In genomic region chr7:89260966-89261365, GRCm38 (mm10) we compare ENCODE assay signal across 19 mouse cellular contexts.
"Had no signal": no experiment of that assay in that cellular context is flagged by ENCODE, and none has a peak within 500 bp of the region (broad histone marks: within the 10 kb centered on the region; RNA-seq: fewer than 3 reads in every experiment).

No protein-coding gene starts in this region.

- H3K9ac ChIP-seq: limb, embryonic 15.5 days; liver, embryonic 14.5 days; liver, postnatal 0 days; lung, embryonic 14.5 days; midbrain, embryonic 12.5 days; midbrain, embryonic 15.5 days; neural tube, embryonic 12.5 days; neural tube, embryonic 15.5 days had no signal

- H3K9me3 ChIP-seq: limb, embryonic 15.5 days; midbrain, embryonic 12.5 days; midbrain, embryonic 15.5 days; neural tube, embryonic 12.5 days; neural tube, embryonic 15.5 days had no signal

- ATAC-seq: liver, postnatal 0 days; lung, postnatal 0 days; midbrain, embryonic 15.5 days had no signal

- H3K4me2 ChIP-seq: limb, embryonic 15.5 days; liver, embryonic 11.5 days; lung, embryonic 14.5 days; midbrain, embryonic 12.5 days; midbrain, embryonic 15.5 days; neural tube, embryonic 12.5 days; neural tube, embryonic 15.5 days had no signal

- DNase-seq: kidney, postnatal 25 days; layer of hippocampus, adult 9-11 months; liver, postnatal 0 days; lung, embryonic 14.5 days; right cerebral cortex, adult 18-20 months; right cerebral cortex, postnatal 14 days; thymus, adult 18-20 months; thymus, postnatal 36 days had no signal

- H3K36me3 ChIP-seq: limb, embryonic 15.5 days; midbrain, embryonic 12.5 days; midbrain, embryonic 15.5 days; neural tube, embryonic 12.5 days; neural tube, embryonic 15.5 days had no signal

- H3K4me1 ChIP-seq: limb, embryonic 15.5 days; midbrain, embryonic 12.5 days; midbrain, embryonic 15.5 days; neural tube, embryonic 12.5 days; neural tube, embryonic 15.5 days had no signal

- H3K27ac ChIP-seq: kidney, postnatal 0 days; layer of hippocampus, adult 2 months; limb, embryonic 15.5 days; liver, embryonic 14.5 days; macrophage; midbrain, embryonic 12.5 days; midbrain, embryonic 15.5 days; neural tube, embryonic 12.5 days; neural tube, embryonic 15.5 days had no signal

- H3K27me3 ChIP-seq: limb, embryonic 15.5 days; midbrain, embryonic 12.5 days; midbrain, embryonic 15.5 days; neural tube, embryonic 12.5 days; neural tube, embryonic 15.5 days had no signal

- H3K4me3 ChIP-seq: layer of hippocampus, adult 2 months; limb, embryonic 15.5 days; midbrain, embryonic 12.5 days; midbrain, embryonic 15.5 days; neural tube, embryonic 12.5 days; neural tube, embryonic 15.5 days had no signal
